Mouse (Mus musculus) megakaryocyte, embryonic 14.5 days (primary cell): ENCODE measurements around the gene Kansl3.

Experiments
- FLI1 ChIP-seq: IDR thresholded peaks from 2 replicates; pipeline ENCODE4 v1.6.1; 2012; ENCODE audit warnings: low read length, inconsistent platforms, mixed read lengths
- GATA1 ChIP-seq: IDR thresholded peaks from 3 replicates; pipeline ENCODE4 v1.6.1; 2012; ENCODE audit warnings: mixed read lengths, low read length, inconsistent platforms, borderline replicate concordance

DNA sequence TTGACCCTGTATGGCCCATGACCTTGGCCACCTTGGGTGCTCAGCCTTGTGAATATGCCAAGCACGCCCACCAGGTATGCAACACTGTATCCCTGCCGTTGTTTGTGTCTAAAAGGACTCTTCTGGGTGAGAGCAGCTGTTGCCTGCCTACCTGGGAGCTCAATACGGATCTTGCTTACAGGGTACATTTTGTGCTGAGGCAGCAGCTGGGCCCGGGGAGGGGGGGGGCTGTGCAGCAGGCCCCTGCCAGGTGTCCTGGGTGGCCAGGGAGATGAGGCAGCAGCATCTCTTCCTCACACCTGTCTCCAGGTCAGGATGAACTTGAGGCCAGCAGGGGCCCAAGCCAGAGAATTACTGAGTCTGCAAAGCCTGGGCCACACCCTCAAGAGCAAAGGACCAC, 70.9 kb downstream of the Kansl3 start:
- TF ChIP-seq GATA1 = no peak
- TF ChIP-seq FLI1 = no peak
